Mouse (Mus musculus): ENCODE measurements around the gene Gm42906.

The Gm42906 gene

GRCm38 (mm10) chr5:151066016-151066415, 361.9 kb downstream of the Gm42906 start:
- no peak for DNase-seq (ENCODE audit: low spot score in 2 of 2)

- no peak for DNase-seq (ENCODE audit: low spot score in 2 of 2)
These were observed 362.7 kb downstream of the Gm42906 start for GRCm38 (mm10) chr5:151065228-151065627.

DNA sequence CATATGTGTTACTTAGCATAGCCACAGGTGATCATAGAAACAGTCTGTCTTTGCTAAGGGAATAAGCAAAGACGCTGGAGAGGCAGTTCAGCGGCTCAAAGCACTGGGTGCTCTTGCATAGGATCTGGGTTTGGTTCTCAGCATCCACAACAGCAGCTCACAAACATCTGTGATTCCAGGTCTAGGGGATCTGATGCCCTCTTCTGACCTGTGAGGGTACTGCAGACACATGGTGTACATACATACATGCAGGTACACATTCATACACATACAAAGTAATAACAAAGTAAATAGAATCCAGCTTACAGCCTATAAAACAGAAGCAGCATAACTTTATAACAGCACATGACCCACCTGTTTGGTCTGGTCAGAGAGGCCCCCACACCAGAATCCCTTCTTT, 366.0 kb downstream of the Gm42906 start:
- DNase-seq (ENCODE audit: low spot score in 2 of 2) = no peak

DNA sequence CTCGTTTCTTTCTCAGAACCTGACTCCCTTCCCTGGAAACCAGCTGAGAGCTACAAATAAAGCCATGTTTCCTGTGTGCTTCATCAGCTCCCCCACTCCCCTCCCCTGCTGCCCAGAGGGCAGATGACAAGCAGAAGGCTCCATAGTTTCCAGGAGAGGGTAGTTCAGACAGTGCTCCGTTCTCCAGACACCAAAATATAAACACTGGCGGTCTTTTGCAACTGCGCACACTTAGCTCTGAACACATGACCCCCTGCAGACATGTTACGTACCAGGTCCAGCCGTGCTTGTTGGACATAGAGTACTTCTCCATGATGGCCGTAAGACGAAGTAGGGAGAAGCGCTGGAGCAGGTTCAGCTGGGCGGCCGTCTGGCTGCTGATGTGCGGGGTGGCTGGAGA, 367.5 kb downstream of the Gm42906 start:
- no peak for DNase-seq (ENCODE audit: low spot score in 2 of 2)

- DNase-seq (ENCODE audit: low spot score in 2 of 2) = no peak
These were observed 368.2 kb downstream of the Gm42906 start for GRCm38 (mm10) chr5:151059772-151060171.

DNA sequence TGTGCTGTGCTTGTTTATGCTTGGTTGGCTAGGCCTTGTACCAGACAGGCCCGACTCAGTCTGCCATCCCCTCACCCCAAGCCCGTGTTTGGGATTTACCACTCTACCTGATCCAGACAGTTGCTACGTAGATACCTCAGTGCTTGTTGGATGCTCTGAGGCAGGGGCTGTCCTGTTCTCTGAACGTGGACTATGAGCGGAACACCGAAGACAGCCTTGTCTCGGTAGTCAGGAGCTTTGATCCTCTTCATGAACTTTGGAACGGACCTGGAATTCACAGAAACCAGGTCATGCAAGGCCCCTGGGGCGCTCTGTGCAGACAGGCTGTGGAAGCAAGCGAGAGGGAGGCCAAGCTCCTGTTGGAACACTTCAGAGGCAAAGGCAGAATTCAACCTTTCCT, 368.6 kb downstream of the Gm42906 start:
- no peak for DNase-seq (ENCODE audit: low spot score in 2 of 2)

DNA sequence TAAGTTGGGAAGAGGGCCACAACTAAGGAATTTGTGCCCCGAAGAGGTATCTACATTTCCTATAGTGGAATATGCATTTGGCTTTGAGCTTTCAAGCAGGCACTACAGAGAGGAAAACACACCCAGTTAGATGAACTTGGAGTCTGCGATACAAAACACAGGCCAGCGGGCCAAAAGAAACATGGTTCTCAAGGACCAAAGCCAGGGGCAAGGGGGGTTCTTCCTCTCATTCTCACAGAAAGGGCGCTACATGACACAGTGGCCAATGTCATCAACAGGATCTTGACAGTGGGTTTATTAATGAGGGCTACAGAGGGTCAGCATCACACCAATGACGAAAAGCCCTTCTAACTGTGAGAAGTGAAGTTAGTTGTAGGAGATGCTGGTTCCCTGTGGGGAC, 370.2 kb downstream of the Gm42906 start:
- DNase-seq (ENCODE audit: low spot score in 2 of 2) = no peak

GRCm38 (mm10) chr5:151056920-151057294, 371.1 kb downstream of the Gm42906 start:
- no peak for DNase-seq (ENCODE audit: low spot score in 2 of 2)

DNA sequence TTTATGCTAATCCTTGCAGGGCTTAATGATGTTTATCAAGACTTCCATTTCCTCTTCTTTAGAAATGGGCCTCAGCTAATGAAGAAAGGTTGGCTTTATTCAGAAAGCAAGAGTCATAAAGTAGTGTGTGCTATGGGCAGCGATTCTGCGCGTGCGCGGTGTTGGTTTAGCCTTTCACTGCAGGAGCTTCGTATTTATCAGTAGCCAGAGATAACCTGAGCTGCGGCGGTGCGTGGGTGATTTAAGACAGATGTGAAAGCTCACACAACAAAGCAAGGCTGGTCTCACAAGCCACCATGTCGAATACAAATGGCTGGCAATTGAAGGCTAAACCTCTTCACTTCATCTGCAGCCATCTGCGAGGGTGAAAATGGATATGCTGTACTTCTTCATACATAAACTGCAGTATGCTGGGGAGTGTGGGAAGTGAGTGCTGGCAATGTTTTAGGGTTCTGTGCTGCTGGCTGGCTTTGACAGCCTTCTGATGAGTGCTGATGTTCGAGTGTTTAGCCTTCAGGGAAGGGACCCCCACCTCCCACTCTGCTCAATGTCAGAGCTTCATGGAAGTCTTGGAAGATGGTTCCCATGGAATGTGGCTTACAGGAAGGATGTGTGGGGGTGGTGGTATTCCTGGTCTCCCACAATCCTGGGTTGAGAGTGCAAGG, 371.6 kb downstream of the Gm42906 start:
- no peak for DNase-seq (ENCODE audit: low spot score in 2 of 2)

GRCm38 (mm10) chr5:151055426-151056090, 372.4 kb downstream of the Gm42906 start:
- no peak for DNase-seq (ENCODE audit: low spot score in 2 of 2)

- DNase-seq (ENCODE audit: low spot score in 2 of 2) = no peak
These were observed 373.2 kb downstream of the Gm42906 start for GRCm38 (mm10) chr5:151054743-151055114.

- no peak for DNase-seq (ENCODE audit: low spot score in 2 of 2)
These were observed 373.7 kb downstream of the Gm42906 start for GRCm38 (mm10) chr5:151054100-151054742.

DNA sequence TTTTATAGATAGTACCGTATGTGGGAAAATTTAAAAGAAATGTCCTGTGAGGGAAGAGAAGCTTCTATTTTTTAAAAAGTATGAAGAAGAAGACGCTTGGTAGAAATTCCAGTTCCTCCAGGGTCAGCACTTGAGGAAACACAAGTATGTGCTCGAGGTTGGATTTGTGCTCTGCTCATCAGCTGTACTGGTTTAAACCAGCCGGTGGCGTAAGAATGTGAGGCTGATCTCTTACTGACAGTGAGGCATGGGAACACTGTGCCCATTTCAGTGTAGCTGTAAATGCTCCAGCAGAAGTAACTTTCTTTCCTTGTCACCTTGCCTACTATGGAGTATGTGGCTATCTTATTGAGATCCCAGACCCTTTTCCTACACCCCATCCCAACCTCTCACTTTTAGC, 374.8 kb downstream of the Gm42906 start:
- no peak for DNase-seq (ENCODE audit: low spot score in 2 of 2)

DNA sequence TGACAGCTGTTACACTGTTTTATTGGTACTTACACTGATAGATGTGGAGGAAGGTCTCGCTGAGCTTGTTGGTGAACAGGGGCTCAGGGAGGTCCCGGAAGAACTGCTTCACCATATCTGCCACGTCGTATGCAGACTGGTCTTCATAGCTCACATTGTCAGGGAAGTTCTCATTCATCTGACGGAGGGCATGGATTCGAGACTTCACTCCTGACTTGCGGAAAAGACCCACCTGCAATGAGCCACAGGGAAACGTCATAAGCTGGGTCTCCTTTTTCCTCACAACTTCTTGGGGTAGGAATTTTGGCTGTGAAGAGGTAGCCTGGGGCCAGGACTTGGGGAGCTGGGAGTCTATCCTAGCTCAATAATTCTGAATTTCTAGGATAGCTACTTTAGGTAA, 375.6 kb downstream of the Gm42906 start:
- no peak for DNase-seq (ENCODE audit: low spot score in 2 of 2)

GRCm38 (mm10) chr5:151047488-151047887, 380.5 kb downstream of the Gm42906 start:
- DNase-seq (ENCODE audit: low spot score in 2 of 2) = no peak

DNA sequence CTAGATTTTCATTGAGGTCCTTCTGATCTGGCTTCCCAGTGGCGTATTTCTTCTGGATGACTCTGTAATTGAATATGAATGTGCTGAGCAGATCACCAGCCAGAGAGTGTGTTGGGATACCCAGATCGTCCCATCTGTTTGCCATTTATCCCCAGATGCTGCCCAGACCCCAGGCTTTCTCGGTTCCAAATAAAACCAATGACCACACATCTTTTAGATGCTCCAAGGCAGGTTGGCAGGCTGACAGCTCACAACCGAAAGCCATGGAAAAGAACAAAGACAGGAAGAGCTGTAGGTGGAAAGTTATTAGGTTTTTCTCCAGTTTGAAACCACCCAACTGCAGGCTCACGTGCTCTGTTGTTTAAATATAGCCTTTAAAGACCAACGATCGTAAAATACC, 381.0 kb downstream of the Gm42906 start:
- DNase-seq (ENCODE audit: low spot score in 2 of 2) = no peak

GRCm38 (mm10) chr5:151046131-151046530, 381.8 kb downstream of the Gm42906 start:
- DNase-seq (ENCODE audit: low spot score in 2 of 2) = no peak

DNA sequence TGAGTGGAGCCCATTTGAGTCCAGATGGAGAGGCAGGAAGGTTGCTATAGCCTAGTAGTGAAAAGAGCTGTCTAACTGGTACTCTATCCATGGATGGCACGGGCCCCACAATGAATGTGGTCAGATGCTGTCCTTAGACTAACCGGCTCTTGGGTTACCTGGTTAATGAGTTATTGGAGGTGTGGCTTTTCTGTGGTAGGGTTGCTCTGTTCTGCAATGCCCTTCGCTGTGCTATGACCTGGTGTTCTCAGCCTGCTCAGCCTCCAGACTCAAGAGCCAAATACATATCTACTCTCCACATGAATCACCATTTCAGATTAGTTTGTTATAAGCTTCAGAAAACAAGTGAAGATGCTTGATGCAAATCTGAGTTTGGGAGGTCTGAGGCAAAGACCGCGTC, 385.1 kb downstream of the Gm42906 start:
- DNase-seq (ENCODE audit: low spot score in 2 of 2) = no peak

DNA sequence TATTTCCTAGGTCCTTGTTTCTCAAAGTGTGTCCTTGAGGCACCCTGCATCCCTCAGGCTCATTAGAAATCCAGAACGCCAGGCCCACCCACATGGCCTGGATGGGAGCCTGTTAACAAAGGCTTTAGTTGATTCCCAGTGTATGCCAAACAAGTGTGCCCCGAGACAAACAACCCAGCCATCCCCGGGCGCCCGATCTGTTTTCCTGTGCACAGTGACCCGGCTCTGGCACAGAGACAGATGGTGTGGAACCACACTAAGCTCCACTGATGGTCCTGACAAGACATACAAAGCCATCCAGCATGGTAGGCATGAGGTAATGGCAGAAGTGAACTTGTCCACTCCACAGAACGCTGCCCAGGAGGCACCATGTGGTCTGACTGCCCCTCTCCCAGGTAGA, 390.1 kb downstream of the Gm42906 start:
- DNase-seq (ENCODE audit: low spot score in 2 of 2) = no peak

GRCm38 (mm10) chr5:151034715-151035512, 393.0 kb downstream of the Gm42906 start:
- no peak for DNase-seq (ENCODE audit: low spot score in 2 of 2)

DNA sequence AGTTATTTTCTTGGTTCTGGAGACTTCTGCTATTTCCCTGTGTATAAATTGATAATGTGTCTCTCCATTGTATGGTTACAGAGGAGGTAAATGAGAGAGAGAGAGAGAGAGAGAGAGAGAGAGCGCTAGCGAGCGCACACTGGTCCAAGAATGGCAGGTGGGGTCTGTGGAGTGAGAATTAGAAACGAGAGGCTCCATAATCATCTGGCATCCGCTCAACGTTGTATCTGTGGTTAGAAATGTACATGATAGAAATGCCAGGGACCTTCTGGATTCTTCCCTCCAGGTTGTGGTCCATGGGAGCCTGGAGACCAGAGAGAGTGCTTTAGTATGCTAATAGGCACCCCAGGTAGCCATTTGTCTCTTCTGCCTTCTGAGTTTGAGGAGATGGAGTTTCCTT, 399.1 kb downstream of the Gm42906 start:
- DNase-seq (ENCODE audit: low spot score in 2 of 2) = no peak

DNA sequence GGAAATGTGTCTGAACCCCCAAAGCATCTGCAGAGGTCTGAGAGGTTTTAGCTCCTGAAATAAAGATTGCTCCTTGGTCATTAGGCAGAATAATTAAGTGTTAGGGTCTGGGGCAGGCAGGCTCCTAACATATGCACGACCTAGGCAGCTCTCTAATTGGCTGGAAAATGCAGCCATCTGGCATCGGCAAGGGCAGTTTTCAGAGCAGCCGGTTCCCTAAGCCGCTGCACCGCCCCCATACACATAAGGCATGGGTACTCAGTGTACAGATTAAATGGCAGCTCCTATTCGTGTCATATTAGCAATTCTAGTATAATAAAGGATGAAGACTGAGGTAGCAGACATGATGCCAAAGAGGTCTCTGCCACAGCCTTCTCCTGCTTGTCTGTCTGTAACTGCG, 400.8 kb downstream of the Gm42906 start:
- no peak for DNase-seq (ENCODE audit: low spot score in 2 of 2)

DNA sequence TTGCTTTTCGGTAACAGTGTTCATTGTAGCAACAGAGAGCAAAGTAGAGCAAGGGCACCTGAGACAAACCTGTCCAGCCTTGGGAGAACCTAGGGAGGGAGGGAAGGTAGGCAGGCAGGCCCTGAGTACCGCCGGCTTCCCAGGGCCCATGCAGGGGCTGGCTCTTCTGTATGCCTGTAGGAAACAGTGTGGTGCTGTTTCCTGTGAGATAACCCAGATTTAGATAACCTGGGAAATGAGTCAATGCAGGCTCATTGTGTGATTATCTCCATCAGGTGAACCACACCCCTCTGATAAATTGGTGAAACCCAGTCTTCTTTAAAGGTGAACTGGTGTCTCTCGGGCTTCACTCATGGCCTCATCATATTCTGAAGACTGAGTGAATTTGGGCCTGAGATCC, 401.9 kb downstream of the Gm42906 start:
- no peak for DNase-seq (ENCODE audit: low spot score in 2 of 2)

All from frontal cortex, postnatal 25 days (tissue).